Mouse (Mus musculus) layer of hippocampus, adult 6 months (tissue): ENCODE data around the gene Iqcf6. TPM values are rescaled to one million over a fixed set of nuclear protein-coding genes. Genes with fewer than 3 reads are reported as not detected.

Experiments
- long read RNA-seq, 2 experiments: library from polyadenylated mRNA; unstranded; transcript quantifications; one replicate each; pipeline ENCODE4 v2.0.0; 2019 to 2020
- polyA plus RNA-seq: library from polyadenylated mRNA; unstranded; fragments of <200 nt; fragmentation: Nextera tagmentation; gene quantifications from 2 replicates; pipeline ENCODE4 v1.2.3, GENCODE M21; 2021

Gene Iqcf6
- polyA plus RNA-seq, result not detected in 2 replicates
- long read RNA-seq, experiment 1, result 0 reads
- long read RNA-seq, experiment 2, result 0 reads

GRCm38 (mm10) chr9:106626282-106626681, at the start of gene Iqcf6:
TSS of gene Iqcf6 (plus strand) at chr9:106626582.

GRCm38 (mm10) chr9:106655884-106656720, 29.7 kb downstream of the Iqcf6 start, which contains the start of gene Grm2:
TSS of gene Grm2 (minus strand) at chr9:106656082.

Other genes starting within 250 kb of the Iqcf6 start
- 582 and 680 TPM in 2 replicates for gene Rpl29, start 197.1 kb upstream of the Iqcf6 start, polyA plus RNA-seq
- gene Acy1, start 188.3 kb upstream of the Iqcf6 start, polyA plus RNA-seq, result 7.1 and 10.5 TPM in 2 replicates
- 11.8 and 17.3 TPM in 2 replicates for gene Abhd14b, start 179.1 kb upstream of the Iqcf6 start, polyA plus RNA-seq
- gene Abhd14a, start 178.9 kb upstream of the Iqcf6 start, polyA plus RNA-seq, result 61.5 and 66.8 TPM in 2 replicates
- 59.2 and 69.0 TPM in 2 replicates for gene Pcbp4, start 173.3 kb upstream of the Iqcf6 start, polyA plus RNA-seq
- 8.8 and 11.7 TPM in 2 replicates for gene Gpr62, start 160.6 kb upstream of the Iqcf6 start, polyA plus RNA-seq
- 23.3 and 24.9 TPM in 2 replicates for gene Rrp9, start 150.6 kb upstream of the Iqcf6 start, polyA plus RNA-seq
- 3.5 and 3.9 TPM in 2 replicates for gene Parp3, start 149.6 kb upstream of the Iqcf6 start, polyA plus RNA-seq
- not detected in 2 replicates for gene Iqcf1, start 126.6 kb upstream of the Iqcf6 start, polyA plus RNA-seq
- not detected in 2 replicates for gene Iqcf5, start 112.0 kb upstream of the Iqcf6 start, polyA plus RNA-seq
- gene Iqcf3, start 65.0 kb upstream of the Iqcf6 start, polyA plus RNA-seq, result not detected in 2 replicates
- gene Iqcf4, start 55.6 kb upstream of the Iqcf6 start, polyA plus RNA-seq, result not detected in 2 replicates
- 25.8 and 37.1 TPM in 2 replicates for gene Grm2, start 29.5 kb downstream of the Iqcf6 start, polyA plus RNA-seq
- gene Tex264, start 59.3 kb downstream of the Iqcf6 start, polyA plus RNA-seq, result 127 and 145 TPM in 2 replicates
- 2.1 and 2.2 TPM in 2 replicates for gene Rad54l2, start 162.6 kb downstream of the Iqcf6 start, polyA plus RNA-seq
- gene Dcaf1, start 195.3 kb downstream of the Iqcf6 start, polyA plus RNA-seq, result 5.0 and 6.2 TPM in 2 replicates